Mouse (Mus musculus): ENCODE data around the gene Peli3. TPM values are rescaled to one million over a fixed set of nuclear protein-coding genes. Genes with fewer than 3 reads are reported as not detected.
A peak's percentile ranks its signal among the peaks of the same experiment; 100 is the strongest.

Gene Peli3
- polyA plus RNA-seq, 1 experiment from 2014 or later = 0.81 TPM

DNA sequence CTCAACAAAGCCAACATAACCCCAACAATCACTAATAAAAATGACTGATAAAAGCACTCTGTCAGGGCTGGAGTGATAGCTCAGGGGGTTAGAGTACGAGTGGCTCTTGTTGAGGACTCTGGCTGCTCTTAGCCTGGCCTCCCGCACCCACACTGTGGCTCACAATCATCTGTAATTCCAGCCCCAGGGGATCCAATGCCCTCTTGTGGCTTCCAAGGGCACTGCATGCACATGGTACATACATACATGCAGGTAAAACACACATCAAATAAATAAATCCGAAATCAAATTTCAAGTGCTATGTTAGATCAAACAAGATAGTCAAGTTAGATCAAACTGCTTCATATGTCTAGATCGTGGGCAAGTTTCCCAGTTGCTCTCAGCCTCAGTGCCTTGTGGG, 34.8 kb downstream of the Peli3 start:
- H3K4me2 ChIP-seq (ENCODE audit: low read length) = no peak overlapping the region
- H3K9me3 ChIP-seq (ENCODE audit: control insufficient read depth, low read length) = no peaks in the 10 kb centered on the region
- ATAC-seq (ENCODE audit: insufficient number of reproducible peaks, insufficient read depth, low FRiP score, low read depth) = no peak
- H3K27me3 ChIP-seq (ENCODE audit: control insufficient read depth, insufficient read depth, low read length) = no peaks in the 10 kb centered on the region
- H3K4me3 ChIP-seq (ENCODE audit: control insufficient read depth in 1 of 2, insufficient read depth in 1 of 2, low read depth in 1 of 2, low read length in 2 of 2) = no peak overlapping the region
- H3K36me3 ChIP-seq (ENCODE audit: control insufficient read depth, insufficient read depth, low read length) = peaks cover 57% of the 10 kb centered on the region
- H3K4me1 ChIP-seq (ENCODE audit: control insufficient read depth in 2 of 2, insufficient read depth in 2 of 2, low read length in 2 of 2) = 0 out of 4 replicates have a peak, but pooled peaks cover 0 to 2% of the 10 kb centered on the region in 2 experiments
- no peak overlapping the region for H3K27ac ChIP-seq (replicated peaks in 1 of 2; ENCODE audit: control insufficient read depth in 1 of 2, insufficient read depth in 1 of 2, low read depth in 2 of 2, low read length in 2 of 2)
- 84% methylated on average over 4 of the region's 4 CpGs for WGBS
- H3K9ac ChIP-seq (ENCODE audit: low read length) = no peak overlapping the region

DNA sequence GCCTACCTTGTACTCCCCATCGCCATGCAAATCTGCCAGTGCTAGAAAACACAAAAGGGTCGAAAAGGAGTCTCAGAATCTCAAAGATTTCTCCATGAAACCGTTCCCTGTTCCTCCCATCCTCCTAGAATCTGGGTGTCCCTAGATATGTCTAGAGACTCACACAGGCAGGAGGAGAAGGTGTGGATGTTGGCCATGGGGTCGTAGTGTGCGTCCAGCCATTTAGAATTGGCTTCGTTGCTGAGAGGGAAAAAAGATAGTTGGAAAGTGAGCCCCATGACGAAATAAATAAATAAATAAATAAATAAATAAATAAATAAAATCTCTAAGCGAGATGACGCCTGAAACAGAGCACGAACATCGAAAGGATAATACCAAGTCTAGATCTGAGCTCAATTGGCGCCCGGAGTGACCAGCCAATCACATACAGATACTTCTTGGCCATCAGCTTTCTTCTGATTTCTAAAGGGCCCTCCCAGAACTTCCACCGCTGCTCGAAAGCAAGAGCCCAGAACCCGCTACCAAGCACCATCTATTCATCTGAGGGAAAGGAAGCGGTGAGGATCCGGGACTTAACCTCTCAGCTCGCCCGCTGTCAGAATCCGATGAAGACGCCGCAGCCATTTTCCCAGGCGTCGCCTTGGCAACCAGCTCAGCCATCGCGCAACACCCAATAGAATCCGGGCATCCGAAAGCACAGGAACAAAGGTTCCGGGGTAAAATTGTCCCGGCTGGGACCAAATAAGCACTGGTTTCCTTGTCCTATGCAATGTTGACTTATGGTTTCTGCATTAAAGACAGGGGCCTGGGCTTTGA, 36.7 kb downstream of the Peli3 start, which contains the start of gene Bbs1:
Gene Bbs1, minus strand, starts transcription at position 650 of the 816 bp plus-strand sequence.
- 9% methylated on average over 31 of the region's 31 CpGs for WGBS
- Histone ChIP-seq H3K9ac (ENCODE audit: low read length) (peak within 1 kb of the TSS; percentile 70), H3K4me1 (ENCODE audit: control insufficient read depth in 2 of 2, insufficient read depth in 2 of 2, low read length in 2 of 2) (0 out of 4 replicates have a peak, but pooled peaks cover 0 to 2% of the 10 kb centered on the region in 2 experiments), H3K27me3 (ENCODE audit: control insufficient read depth, insufficient read depth, low read length) (no peaks in the 10 kb centered on the region), H3K4me3 (ENCODE audit: control insufficient read depth in 1 of 2, insufficient read depth in 1 of 2, low read depth in 1 of 2, low read length in 2 of 2) (peak within 1 kb of the TSS; percentile 67 to 89), H3K36me3 (ENCODE audit: control insufficient read depth, insufficient read depth, low read length) (peaks cover 39% of the 10 kb centered on the region), H3K4me2 (ENCODE audit: low read length) (peak within 1 kb of the TSS; percentile 84), H3K9me3 (ENCODE audit: control insufficient read depth, low read length) (no peaks in the 10 kb centered on the region), H3K27ac (replicated peaks in 1 of 2; ENCODE audit: control insufficient read depth in 1 of 2, insufficient read depth in 1 of 2, low read depth in 2 of 2, low read length in 2 of 2) (no peak within 1 kb of the TSS)
- no peak for ATAC-seq (ENCODE audit: insufficient number of reproducible peaks, insufficient read depth, low FRiP score, low read depth)

DNA sequence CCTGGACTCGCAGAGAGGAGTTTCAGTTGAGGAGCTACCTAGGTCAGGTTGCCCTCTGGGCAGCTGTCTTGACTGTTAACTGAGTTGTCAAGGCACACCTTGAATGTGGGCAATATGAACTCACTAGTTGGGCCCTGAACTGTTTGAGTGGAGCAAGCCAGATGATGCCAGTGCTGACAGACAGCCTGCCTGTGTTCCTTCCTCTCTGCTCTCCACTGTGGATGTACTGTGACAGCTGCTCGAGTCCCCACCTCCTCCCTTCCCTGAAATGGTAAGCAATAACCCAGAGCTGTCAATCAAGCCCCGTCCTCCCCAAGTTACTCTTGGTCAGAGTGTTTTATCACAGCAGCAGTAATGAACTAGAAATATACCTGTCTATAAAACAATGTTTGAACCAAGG, 43.0 kb downstream of the Peli3 start:
- H3K4me3 ChIP-seq (ENCODE audit: control insufficient read depth in 1 of 2, insufficient read depth in 1 of 2, low read depth in 1 of 2, low read length in 2 of 2) = no peak overlapping the region
- no peaks in the 10 kb centered on the region for H3K27me3 ChIP-seq (ENCODE audit: control insufficient read depth, insufficient read depth, low read length)
- H3K4me1 ChIP-seq (ENCODE audit: control insufficient read depth in 2 of 2, insufficient read depth in 2 of 2, low read length in 2 of 2) = no peaks in the 10 kb centered on the region; a peak in 1 of 4 replicates
- no peak overlapping the region for H3K4me2 ChIP-seq (ENCODE audit: low read length)
- H3K36me3 ChIP-seq (ENCODE audit: control insufficient read depth, insufficient read depth, low read length) = no peaks in the 10 kb centered on the region
- ATAC-seq (ENCODE audit: insufficient number of reproducible peaks, insufficient read depth, low FRiP score, low read depth) = no peak
- no peak overlapping the region for H3K27ac ChIP-seq (replicated peaks in 1 of 2; ENCODE audit: control insufficient read depth in 1 of 2, insufficient read depth in 1 of 2, low read depth in 2 of 2, low read length in 2 of 2)
- no peaks in the 10 kb centered on the region for H3K9me3 ChIP-seq (ENCODE audit: control insufficient read depth, low read length)
- H3K9ac ChIP-seq (ENCODE audit: low read length) = no peak overlapping the region
- 56% methylated on average over 3 of the region's 3 CpGs for WGBS

DNA sequence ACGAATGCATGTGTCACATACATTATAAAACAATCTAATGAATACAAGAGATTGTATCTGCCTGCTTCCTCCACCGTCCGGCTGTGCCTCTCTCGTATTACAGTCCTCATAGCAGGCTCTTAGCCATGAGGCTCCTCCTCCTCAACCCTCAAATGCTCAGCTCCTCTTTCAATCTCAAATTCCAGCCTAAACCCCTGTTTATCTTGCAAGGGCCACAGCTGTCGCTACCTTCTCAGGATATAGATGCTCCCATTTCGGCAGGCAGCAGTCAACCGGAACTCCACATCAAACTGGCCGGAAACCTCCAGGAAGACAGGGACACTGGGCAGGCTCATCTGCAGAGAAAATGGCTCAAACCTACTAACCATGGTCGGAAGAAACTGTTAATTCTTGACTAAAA, 44.0 kb downstream of the Peli3 start:
- Histone ChIP-seq H3K4me2 (ENCODE audit: low read length) (no peak overlapping the region), H3K9ac (ENCODE audit: low read length) (no peak overlapping the region), H3K27ac (replicated peaks in 1 of 2; ENCODE audit: control insufficient read depth in 1 of 2, insufficient read depth in 1 of 2, low read depth in 2 of 2, low read length in 2 of 2) (no peak overlapping the region), H3K4me1 (ENCODE audit: control insufficient read depth in 2 of 2, insufficient read depth in 2 of 2, low read length in 2 of 2) (no peaks in the 10 kb centered on the region; a peak in 1 of 4 replicates), H3K4me3 (ENCODE audit: control insufficient read depth in 1 of 2, insufficient read depth in 1 of 2, low read depth in 1 of 2, low read length in 2 of 2) (no peak overlapping the region), H3K9me3 (ENCODE audit: control insufficient read depth, low read length) (no peaks in the 10 kb centered on the region), H3K36me3 (ENCODE audit: control insufficient read depth, insufficient read depth, low read length) (no peaks in the 10 kb centered on the region), H3K27me3 (ENCODE audit: control insufficient read depth, insufficient read depth, low read length) (no peaks in the 10 kb centered on the region)
- 62% methylated on average over 9 of the region's 9 CpGs for WGBS
- ATAC-seq (ENCODE audit: insufficient number of reproducible peaks, insufficient read depth, low FRiP score, low read depth) = no peak

DNA sequence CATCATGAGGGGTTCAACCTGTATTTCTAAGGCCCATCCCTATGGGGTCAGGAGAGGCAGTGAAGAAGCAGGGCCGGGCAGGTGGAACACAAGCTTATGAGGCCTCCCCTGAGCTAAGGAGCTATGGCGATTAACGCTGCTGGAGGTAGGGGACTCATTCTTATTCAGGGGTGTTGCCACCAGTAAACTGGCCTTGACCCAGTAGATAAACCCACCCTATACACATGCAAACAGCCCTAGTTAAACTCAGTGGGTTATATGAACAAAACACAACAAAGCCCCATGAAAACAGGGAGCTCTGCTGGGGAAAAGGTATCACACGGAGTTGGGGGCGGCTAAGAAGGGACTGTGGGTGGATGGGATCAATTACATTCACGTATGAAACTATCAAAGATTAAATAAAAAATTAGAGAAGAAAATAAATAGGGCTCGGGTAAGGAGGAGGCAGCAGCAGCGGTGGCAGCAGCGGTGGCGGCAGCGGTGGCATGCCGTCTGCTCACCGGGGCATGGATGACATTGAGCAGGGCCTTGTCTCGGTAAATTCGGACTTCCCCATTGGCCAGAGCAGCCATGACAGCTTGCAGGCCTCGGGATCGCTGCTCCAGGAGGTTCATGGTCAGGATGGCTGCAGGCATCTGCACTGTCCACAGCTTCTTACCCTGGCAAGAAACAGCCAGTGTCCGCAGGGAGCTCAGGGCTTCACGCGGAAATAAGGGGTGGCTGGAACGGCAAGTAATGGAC, 46.0 kb downstream of the Peli3 start:
- H3K9ac ChIP-seq (ENCODE audit: low read length) = no peak overlapping the region
- ATAC-seq (ENCODE audit: insufficient number of reproducible peaks, insufficient read depth, low FRiP score, low read depth) = no peak
- H3K4me1 ChIP-seq (ENCODE audit: control insufficient read depth in 2 of 2, insufficient read depth in 2 of 2, low read length in 2 of 2) = no peaks in the 10 kb centered on the region; a peak in 1 of 4 replicates
- no peaks in the 10 kb centered on the region for H3K36me3 ChIP-seq (ENCODE audit: control insufficient read depth, insufficient read depth, low read length)
- no peaks in the 10 kb centered on the region for H3K9me3 ChIP-seq (ENCODE audit: control insufficient read depth, low read length)
- peak overlapping the region; percentile 23; the same call in 1 of the 2 replicates for H3K4me2 ChIP-seq (ENCODE audit: low read length)
- WGBS = 39% methylated on average over 21 of the region's 21 CpGs
- no peak overlapping the region for H3K4me3 ChIP-seq (ENCODE audit: control insufficient read depth in 1 of 2, insufficient read depth in 1 of 2, low read depth in 1 of 2, low read length in 2 of 2)
- no peaks in the 10 kb centered on the region for H3K27me3 ChIP-seq (ENCODE audit: control insufficient read depth, insufficient read depth, low read length)
- no peak overlapping the region for H3K27ac ChIP-seq (replicated peaks in 1 of 2; ENCODE audit: control insufficient read depth in 1 of 2, insufficient read depth in 1 of 2, low read depth in 2 of 2, low read length in 2 of 2)

DNA sequence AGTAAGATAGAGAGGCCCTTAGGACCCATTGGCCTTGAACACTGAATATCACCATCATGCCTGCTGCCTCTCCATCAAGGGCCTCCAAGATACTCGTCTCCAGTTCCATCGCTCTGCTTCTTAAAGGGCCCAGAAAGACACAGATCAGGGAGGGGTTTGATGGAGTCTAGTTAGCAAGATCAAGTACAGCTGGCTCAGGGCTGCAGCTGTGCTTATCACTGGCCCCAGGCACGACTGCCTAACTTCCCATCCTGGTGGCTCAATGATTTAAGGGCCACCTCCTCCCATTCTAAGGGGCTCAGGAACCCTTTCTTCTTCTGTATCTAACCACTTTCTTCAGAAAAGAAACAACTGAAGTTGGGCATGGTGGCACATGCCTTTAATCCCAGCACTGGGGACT, 51.1 kb downstream of the Peli3 start:
- Histone ChIP-seq H3K9ac (ENCODE audit: low read length) (no peak overlapping the region), H3K9me3 (ENCODE audit: control insufficient read depth, low read length) (no peaks in the 10 kb centered on the region), H3K4me1 (ENCODE audit: control insufficient read depth in 2 of 2, insufficient read depth in 2 of 2, low read length in 2 of 2) (peaks cover 3 to 5% of the 10 kb centered on the region in 2 experiments; a peak in 2 of 4 replicates), H3K27me3 (ENCODE audit: control insufficient read depth, insufficient read depth, low read length) (no peaks in the 10 kb centered on the region), H3K36me3 (ENCODE audit: control insufficient read depth, insufficient read depth, low read length) (no peaks in the 10 kb centered on the region), H3K27ac (replicated peaks in 1 of 2; ENCODE audit: control insufficient read depth in 1 of 2, insufficient read depth in 1 of 2, low read depth in 2 of 2, low read length in 2 of 2) (no peak overlapping the region), H3K4me3 (ENCODE audit: control insufficient read depth in 1 of 2, insufficient read depth in 1 of 2, low read depth in 1 of 2, low read length in 2 of 2) (no peak overlapping the region), H3K4me2 (ENCODE audit: low read length) (no peak overlapping the region)
- WGBS = 71% methylated on average over 3 of the region's 3 CpGs
- ATAC-seq (ENCODE audit: insufficient number of reproducible peaks, insufficient read depth, low FRiP score, low read depth) = no peak

DNA sequence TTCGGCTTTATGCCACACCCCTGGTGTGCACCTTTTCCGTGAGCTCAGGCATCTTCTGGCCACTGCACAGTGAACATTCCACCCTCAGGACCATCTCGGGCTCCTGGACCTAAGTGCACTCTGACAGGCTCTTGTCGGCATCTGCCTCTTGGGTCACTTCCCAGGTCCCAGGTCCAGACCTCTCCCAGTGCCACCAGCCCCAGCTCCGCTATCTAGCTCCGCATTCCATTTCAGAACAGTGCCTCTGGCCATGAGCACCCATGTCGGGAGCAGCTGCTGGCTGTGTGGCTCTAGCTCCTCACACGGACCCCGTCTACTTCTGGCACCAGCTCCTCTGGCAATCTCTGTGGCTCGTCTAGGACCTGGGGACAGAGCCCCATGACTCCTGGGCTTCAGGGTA, 53.1 kb downstream of the Peli3 start:
- H3K9me3 ChIP-seq (ENCODE audit: control insufficient read depth, low read length) = no peaks in the 10 kb centered on the region
- no peaks in the 10 kb centered on the region for H3K27me3 ChIP-seq (ENCODE audit: control insufficient read depth, insufficient read depth, low read length)
- no peak overlapping the region for H3K9ac ChIP-seq (ENCODE audit: low read length)
- WGBS = 50% methylated on average over 10 of the region's 10 CpGs
- no peak for ATAC-seq (ENCODE audit: insufficient number of reproducible peaks, insufficient read depth, low FRiP score, low read depth)
- H3K4me2 ChIP-seq (ENCODE audit: low read length) = no peak overlapping the region
- H3K4me1 ChIP-seq (ENCODE audit: control insufficient read depth in 2 of 2, insufficient read depth in 2 of 2, low read length in 2 of 2) = peaks cover 3 to 5% of the 10 kb centered on the region in 2 experiments; a peak in 2 of 4 replicates
- no peak overlapping the region for H3K4me3 ChIP-seq (ENCODE audit: control insufficient read depth in 1 of 2, insufficient read depth in 1 of 2, low read depth in 1 of 2, low read length in 2 of 2)
- H3K27ac ChIP-seq (replicated peaks in 1 of 2; ENCODE audit: control insufficient read depth in 1 of 2, insufficient read depth in 1 of 2, low read depth in 2 of 2, low read length in 2 of 2) = no peak overlapping the region
- no peaks in the 10 kb centered on the region for H3K36me3 ChIP-seq (ENCODE audit: control insufficient read depth, insufficient read depth, low read length)
